Mouse (Mus musculus) forebrain, embryonic 14.5 days (tissue): ENCODE results near the gene Prrt1. TPM values are rescaled to one million over a fixed set of nuclear protein-coding genes. Genes with fewer than 3 reads are reported as not detected.
A peak's percentile ranks its signal among the peaks of the same experiment; 100 is the strongest.

Source experiments
- ATAC-seq: fragments of 200-750 bp; cut with Nextera tagmentation; 2 replicates; pipeline ENCODE4 v1.8.0; 2017; ENCODE audit warnings: mild to moderate bottlenecking, moderate library complexity
- DNase-seq: peaks from one replicate; pipeline ENCODE4 v3.0.0-alpha.2; 2015; ENCODE audit warnings: low spot score
- H3K27ac ChIP-seq: fragments of 300-500 bp; sonication (generic); 2 replicates; pipeline ENCODE4 v1.5.1; 2014; ENCODE audit warnings: low read depth, mild to moderate bottlenecking, control low read depth, low read length, moderate library complexity
- H3K27me3 ChIP-seq: fragments of 300-500 bp; sonication (generic); replicated peaks from 2 replicates; pipeline ENCODE4 v1.6.1; 2014; ENCODE audit warnings: low read length, control low read depth, mixed read lengths; ENCODE audit not compliant: control insufficient read depth, insufficient read depth
- H3K36me3 ChIP-seq: fragments of 300-500 bp; sonication (generic); 2 replicates; pipeline ENCODE4 v1.6.1; 2014; ENCODE audit warnings: low read length, control low read depth; ENCODE audit not compliant: control insufficient read depth, insufficient read depth
- H3K4me1 ChIP-seq: fragments of 300-500 bp; sonication (generic); 2 replicates; pipeline ENCODE4 v1.6.1; 2014; ENCODE audit warnings: antibody characterized with exemption, low read length, control low read depth; ENCODE audit not compliant: control insufficient read depth, insufficient read depth
- H3K4me2 ChIP-seq: fragments of 300-500 bp; sonication (generic); 2 replicates; pipeline ENCODE4 v1.6.1; 2014; ENCODE audit warnings: mild to moderate bottlenecking, control low read depth, low read length
- H3K4me3 ChIP-seq: fragments of 300-500 bp; sonication (generic); 2 replicates; pipeline ENCODE4 v1.5.1; 2014; ENCODE audit warnings: low read depth, low read length, control low read depth
- H3K9ac ChIP-seq: fragments of 300-500 bp; sonication (generic); 2 replicates; pipeline ENCODE4 v1.6.1; 2014; ENCODE audit warnings: mild to moderate bottlenecking, low read length, control low read depth, moderate library complexity
- H3K9me3 ChIP-seq: fragments of 300-500 bp; sonication (generic); replicated peaks from 2 replicates; pipeline ENCODE4 v1.6.1; 2016; ENCODE audit warnings: low read length, control low read depth, mixed read lengths; ENCODE audit not compliant: control insufficient read depth
- WGBS: fragments of 180-500 bp; shearing (Covaris S2); extraction: QIAGEN DNeasy Blood & Tissue Kit; methylation state at CpG from one replicate; pipeline ENCODE4 v1.1.7; 2014; 5-methylcytosine and 5-hydroxymethylcytosine counted together
- polyA plus RNA-seq: library from polyadenylated mRNA; unstranded; fragments of >200 nt; fragmentation: Nextera tagmentation; extraction: Ambion mirVana; gene quantifications from 2 replicates; pipeline ENCODE4 v1.2.1, GENCODE M21; 2014

Prrt1 gene
- polyA plus RNA-seq, 1 experiment from 2014 or later, result 5.0 TPM

DNA sequence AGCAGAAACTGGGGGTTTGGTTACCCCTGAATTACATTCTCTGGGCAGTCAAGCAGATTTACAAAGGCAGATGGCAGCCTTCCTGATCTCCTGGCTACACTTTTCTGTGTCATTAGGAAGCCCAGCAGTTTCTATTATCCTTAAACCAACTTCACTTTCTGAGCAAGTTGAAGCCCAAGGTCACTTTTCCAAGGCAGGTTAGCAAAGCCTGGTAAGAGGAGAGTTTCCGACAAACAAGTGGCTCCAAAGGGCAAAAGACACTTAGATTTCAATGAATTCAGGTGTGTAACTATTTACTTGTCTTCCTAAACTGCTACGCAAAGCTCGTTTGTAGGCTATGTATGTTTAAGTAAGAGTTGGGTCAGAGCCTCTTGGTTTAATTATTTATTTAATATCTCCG, 14.0 kb downstream of the Prrt1 start:
- no peak overlapping the region for H3K27ac ChIP-seq
- H3K4me2 ChIP-seq, result no peak overlapping the region
- H3K9ac ChIP-seq, result no peak overlapping the region
- H3K4me1 ChIP-seq, result peaks cover 21% of the 10 kb centered on the region
- H3K36me3 ChIP-seq, result no peaks in the 10 kb centered on the region
- ATAC-seq (no peak), DNase-seq (no peak)
- H3K4me3 ChIP-seq, result no peak overlapping the region
- no peaks in the 10 kb centered on the region for H3K9me3 ChIP-seq
- no peaks in the 10 kb centered on the region for H3K27me3 ChIP-seq
- 90% methylated on average over 4 of the region's 4 CpGs for WGBS

DNA sequence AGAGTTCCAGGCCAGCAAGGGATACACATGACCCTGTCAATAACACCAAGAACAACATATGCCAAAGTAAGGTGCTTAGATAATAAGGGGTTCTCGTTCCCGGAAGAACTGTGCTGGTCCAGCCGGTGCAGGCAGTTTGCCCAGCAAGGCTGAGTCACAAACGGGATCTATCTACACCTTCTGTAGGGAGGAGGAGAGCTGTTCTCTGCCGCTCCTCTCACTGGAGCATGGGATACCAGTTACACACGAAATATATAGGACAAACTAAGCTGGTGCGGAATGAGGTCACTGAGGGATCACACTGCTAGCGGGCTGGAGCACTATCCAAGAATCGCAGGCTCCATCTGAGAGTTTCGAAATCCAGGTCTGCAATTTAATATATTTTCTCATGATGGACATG, 14.6 kb downstream of the Prrt1 start:
- no peak overlapping the region for H3K4me3 ChIP-seq
- WGBS, result 86% methylated on average over 10 of the region's 10 CpGs
- no peak for ATAC-seq
- H3K27ac ChIP-seq, result no peak overlapping the region
- no peak overlapping the region for H3K9ac ChIP-seq
- peaks cover 21% of the 10 kb centered on the region for H3K4me1 ChIP-seq
- DNase-seq, result no peak
- H3K36me3 ChIP-seq, result peaks cover 1% of the 10 kb centered on the region
- no peaks in the 10 kb centered on the region for H3K27me3 ChIP-seq
- H3K4me2 ChIP-seq, result no peak overlapping the region
- H3K9me3 ChIP-seq, result no peaks in the 10 kb centered on the region

DNA sequence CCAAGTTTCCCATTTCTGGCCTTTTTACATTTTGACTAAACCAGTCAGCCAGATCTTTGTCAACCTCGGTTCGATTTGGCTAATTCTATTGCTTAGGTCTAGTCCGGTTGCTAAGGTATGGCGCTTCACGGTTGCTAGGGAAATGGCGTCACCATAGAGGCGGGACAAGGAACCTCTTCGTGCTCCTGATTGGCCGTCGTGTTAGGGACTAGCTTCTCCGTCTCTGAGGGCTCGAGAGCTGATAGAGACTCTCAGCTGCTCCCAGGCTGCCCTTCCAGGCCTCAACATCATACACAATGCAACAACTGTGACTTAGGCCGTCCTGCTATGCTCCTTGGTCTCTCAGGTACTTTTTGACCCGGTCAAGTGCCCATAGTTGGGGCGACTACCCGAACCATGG, 15.3 kb downstream of the Prrt1 start, which contains the start of gene Fkbpl:
Gene Fkbpl, plus strand, starts transcription at position 157 of the 400 bp plus-strand sequence.
- Histone ChIP-seq H3K9me3 (no peaks in the 10 kb centered on the region), H3K27me3 (no peaks in the 10 kb centered on the region), H3K4me2 (peak within 1 kb of the TSS; percentile 73), H3K4me1 (peaks cover 21% of the 10 kb centered on the region), H3K36me3 (peaks cover 8% of the 10 kb centered on the region), H3K27ac (peak within 1 kb of the TSS; percentile 49; the same call in 1 of the 2 replicates), H3K4me3 (peak within 1 kb of the TSS; percentile 52), H3K9ac (peak within 1 kb of the TSS; percentile 71)
- ATAC-seq (peak; percentile 80), DNase-seq (peak; percentile 99)
- 1% methylated on average over 16 of the region's 16 CpGs for WGBS

DNA sequence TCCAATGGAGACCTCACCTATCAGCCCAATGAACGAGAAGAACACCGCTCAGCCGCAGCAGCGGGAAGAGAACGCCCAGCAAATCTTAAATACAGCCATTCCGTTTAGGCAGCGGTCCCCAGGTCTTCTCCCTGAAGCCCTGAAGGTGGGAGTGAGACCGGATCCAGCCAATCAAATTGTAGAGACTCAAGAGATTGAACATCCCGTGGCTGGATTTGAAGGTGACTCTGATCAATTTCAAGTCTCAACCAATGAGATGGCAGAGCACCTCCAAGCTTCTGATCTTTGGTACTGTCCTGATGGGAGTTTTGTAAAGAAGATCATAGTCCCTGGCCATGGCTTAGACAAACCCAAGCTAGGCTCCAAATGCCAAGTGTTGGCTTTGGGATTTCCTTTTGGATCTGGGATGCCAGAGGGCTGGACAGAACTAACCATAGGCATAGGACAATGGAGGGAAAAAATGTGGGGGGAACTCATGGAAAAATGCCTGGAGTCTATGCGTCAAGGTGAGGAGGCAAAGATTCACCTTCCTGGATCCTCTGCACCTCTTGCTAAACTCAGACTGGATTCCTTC, 16.0 kb downstream of the Prrt1 start:
- Histone ChIP-seq H3K27ac (no peak overlapping the region), H3K9ac (peak overlapping the region; percentile 71), H3K36me3 (peaks cover 14% of the 10 kb centered on the region), H3K4me3 (peak overlapping the region; percentile 52), H3K27me3 (no peaks in the 10 kb centered on the region), H3K9me3 (no peaks in the 10 kb centered on the region), H3K4me2 (peak overlapping the region; percentile 73), H3K4me1 (peaks cover 17% of the 10 kb centered on the region)
- WGBS, result 51% methylated on average over 10 of the region's 10 CpGs
- DNase-seq (no peak), ATAC-seq (no peak)

DNA sequence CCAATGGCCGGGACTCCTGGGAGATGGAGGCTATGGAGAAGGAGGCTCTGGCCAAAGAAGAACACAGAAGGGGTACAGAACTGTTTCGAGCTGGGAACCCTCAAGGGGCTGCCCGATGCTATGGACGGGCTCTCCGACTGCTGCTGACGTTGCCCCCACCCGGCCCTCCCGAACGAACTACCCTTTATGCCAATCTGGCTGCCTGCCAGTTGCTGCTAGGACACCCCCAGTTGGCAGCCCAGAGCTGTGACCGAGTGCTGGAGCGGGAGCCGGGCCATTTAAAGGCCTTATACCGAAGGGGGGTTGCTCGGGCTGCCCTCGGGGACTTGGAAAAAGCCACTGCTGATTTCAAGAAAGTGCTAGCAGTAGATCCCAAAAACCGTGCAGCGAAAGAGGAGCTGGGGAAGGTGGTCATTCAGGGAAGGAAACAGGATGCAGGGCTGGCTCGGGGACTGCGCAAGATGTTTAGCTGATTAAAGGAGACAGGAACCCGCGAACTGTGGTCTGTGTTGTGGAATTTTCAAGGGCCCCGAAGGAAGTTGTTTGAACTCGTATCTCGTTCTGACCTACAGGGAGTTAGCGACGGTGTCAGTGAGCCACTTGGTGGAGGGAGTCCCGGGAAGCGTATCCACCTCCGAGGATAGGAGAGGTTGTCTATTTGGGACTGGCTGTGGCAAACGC, 16.6 kb downstream of the Prrt1 start:
- no peaks in the 10 kb centered on the region for H3K9me3 ChIP-seq
- no peaks in the 10 kb centered on the region for H3K27me3 ChIP-seq
- DNase-seq, result no peak
- 87% methylated on average over 30 of the region's 30 CpGs for WGBS
- peak overlapping the region; percentile 30; the same call in 1 of the 2 replicates for H3K4me2 ChIP-seq
- H3K36me3 ChIP-seq, result peaks cover 21% of the 10 kb centered on the region
- H3K4me1 ChIP-seq, result peaks cover 17% of the 10 kb centered on the region
- no peak overlapping the region for H3K4me3 ChIP-seq
- no peak overlapping the region for H3K27ac ChIP-seq
- no peak overlapping the region for H3K9ac ChIP-seq
- no peak for ATAC-seq

DNA sequence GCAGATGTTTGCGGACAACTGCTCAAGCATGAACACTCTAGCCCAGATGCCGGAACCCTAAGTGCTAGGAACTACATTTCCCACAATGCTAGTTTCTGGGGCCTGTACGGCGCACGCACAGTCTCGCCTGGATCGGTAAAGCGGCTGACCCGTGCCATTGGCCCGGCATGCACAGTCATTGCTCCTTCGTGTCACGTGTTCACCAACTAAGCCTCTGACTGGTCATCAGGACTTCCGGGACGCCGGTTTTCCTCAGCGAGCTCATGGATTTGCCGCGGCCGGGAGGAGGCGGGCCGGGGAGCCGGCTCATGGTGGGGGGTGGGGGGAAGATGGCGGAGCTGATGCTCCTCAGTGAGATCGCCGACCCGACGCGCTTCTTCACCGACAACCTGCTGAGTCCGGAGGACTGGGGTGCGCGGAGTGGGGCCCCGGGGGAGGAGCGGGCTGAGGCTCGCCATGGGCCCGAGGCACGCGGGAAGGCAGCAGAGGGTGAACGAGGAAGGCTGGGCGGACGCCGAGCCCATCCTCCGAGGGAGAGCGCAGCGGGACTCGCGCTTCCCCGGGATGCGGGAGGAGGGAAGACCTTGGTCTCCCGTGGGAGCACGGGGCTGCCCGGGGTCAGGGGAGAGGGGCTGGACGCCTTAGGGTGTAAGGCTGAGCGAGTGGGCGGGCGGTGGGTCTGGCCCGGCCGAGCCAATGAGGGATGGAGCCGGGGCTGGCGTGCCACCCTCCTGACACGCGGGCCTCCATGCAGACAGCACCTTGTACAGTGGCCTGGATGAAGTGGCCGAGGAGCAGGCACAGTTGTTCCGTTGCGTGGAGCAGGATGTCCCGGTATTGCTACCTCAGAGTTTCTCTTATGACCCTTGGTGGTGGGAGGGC, 17.8 kb downstream of the Prrt1 start, which contains the start of gene Atf6b:
Gene Atf6b, plus strand, starts transcription at position 241 of the 882 bp plus-strand sequence.
- H3K27me3 ChIP-seq, result no peaks in the 10 kb centered on the region
- DNase-seq (peak; percentile 100), ATAC-seq (peak; percentile 97)
- H3K27ac ChIP-seq, result peak within 1 kb of the TSS; percentile 79
- H3K9me3 ChIP-seq, result no peaks in the 10 kb centered on the region
- peak within 1 kb of the TSS; percentile 98 for H3K4me3 ChIP-seq
- peak within 1 kb of the TSS; percentile 86 for H3K4me2 ChIP-seq
- WGBS, result 1% methylated on average over 66 of the region's 66 CpGs
- peaks cover 14% of the 10 kb centered on the region for H3K4me1 ChIP-seq
- peaks cover 32% of the 10 kb centered on the region for H3K36me3 ChIP-seq
- peak within 1 kb of the TSS; percentile 98 for H3K9ac ChIP-seq

DNA sequence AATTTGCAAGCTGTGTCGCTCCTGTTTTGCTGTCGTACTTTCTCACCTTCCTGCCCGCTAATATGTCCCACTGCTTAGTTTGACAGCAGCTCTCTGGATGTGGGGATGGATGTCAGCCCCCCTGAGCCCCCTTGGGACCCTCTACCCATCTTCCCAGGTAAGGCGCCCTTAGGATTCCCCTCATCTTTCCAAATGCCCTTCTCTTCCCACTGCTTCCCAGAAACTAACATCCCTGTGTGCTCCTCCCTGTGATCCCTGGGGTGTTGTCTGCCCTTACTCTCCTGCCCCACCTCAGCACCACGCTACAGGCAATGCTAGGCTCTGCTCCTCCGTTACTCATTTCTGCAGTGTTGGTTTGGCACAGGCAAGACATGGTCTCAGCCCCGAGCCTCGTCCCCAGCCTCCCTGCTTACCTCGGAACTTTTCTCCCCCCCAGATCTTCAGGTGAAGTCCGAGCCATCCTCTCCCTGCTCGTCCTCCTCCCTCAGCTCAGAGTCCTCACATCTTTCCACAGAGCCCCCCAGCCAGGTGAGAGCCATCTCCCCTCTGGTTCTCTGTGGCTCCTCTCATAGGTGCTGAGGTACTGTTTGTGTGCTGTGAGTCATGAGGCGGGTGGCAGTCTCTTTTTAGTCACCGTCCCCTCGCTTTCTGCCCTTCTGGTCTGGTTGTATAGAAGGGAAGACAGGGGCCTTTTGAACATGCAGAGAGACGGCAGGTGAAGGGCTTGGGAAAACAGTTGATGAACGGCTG, 19.0 kb downstream of the Prrt1 start:
- no peak for DNase-seq
- peaks cover 14% of the 10 kb centered on the region for H3K4me1 ChIP-seq
- no peaks in the 10 kb centered on the region for H3K27me3 ChIP-seq
- H3K9ac ChIP-seq, result peak overlapping the region; percentile 98
- peak overlapping the region; percentile 86 for H3K4me2 ChIP-seq
- H3K4me3 ChIP-seq, result peak overlapping the region; percentile 98; the same call in 1 of the 2 replicates
- no peak overlapping the region for H3K27ac ChIP-seq
- no peak for ATAC-seq
- 85% methylated on average over 16 of the region's 16 CpGs for WGBS
- peaks cover 44% of the 10 kb centered on the region for H3K36me3 ChIP-seq
- no peaks in the 10 kb centered on the region for H3K9me3 ChIP-seq

DNA sequence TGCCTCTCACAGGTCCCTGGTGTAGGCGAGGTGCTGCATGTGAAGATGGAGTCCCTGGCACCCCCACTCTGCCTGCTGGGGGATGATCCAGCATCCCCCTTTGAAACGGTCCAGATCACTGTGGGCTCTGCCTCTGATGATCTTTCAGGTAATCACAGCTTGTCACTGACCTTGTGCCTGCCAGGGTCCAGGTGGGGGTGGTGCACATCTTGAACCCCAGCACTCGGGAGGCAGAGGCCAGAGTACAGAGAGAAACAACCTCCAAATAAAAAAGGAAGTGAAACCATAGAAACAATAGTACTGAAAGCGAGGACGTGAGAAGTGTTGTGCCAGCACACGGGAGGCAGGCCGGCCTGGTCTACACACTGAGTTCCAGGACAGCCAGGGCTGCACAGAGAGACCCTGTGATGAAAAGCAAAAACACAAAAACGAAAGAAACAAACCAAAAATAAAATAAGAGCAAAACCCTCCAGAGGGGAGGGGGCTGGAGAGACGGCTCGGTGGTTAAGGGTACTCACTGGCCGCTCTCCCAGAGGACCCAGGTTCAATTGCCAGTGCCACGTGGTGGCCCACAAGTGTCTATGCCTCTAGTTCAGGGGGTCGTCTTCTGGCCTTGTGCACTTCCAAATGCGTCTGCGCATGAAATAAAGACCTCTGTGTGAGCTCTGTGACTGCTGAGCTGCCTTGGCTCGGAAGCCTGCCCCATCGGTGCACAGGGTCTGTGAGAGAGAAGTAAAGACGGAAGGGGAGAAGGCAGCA, 20.0 kb downstream of the Prrt1 start:
- 86% methylated on average over 18 of the region's 18 CpGs for WGBS

More for the DNA sequence above, 20.0 kb downstream of the Prrt1 start:
- Histone ChIP-seq H3K4me1 (peaks cover 14% of the 10 kb centered on the region), H3K9ac (no peak overlapping the region), H3K4me2 (no peak overlapping the region), H3K27ac (no peak overlapping the region), H3K27me3 (no peaks in the 10 kb centered on the region), H3K36me3 (peaks cover 53% of the 10 kb centered on the region), H3K4me3 (no peak overlapping the region), H3K9me3 (no peaks in the 10 kb centered on the region)
- no peak for DNase-seq
- no peak for ATAC-seq
